Comparison of ENCODE assay signal across 18 mouse cellular contexts in the genomic region with DNA sequence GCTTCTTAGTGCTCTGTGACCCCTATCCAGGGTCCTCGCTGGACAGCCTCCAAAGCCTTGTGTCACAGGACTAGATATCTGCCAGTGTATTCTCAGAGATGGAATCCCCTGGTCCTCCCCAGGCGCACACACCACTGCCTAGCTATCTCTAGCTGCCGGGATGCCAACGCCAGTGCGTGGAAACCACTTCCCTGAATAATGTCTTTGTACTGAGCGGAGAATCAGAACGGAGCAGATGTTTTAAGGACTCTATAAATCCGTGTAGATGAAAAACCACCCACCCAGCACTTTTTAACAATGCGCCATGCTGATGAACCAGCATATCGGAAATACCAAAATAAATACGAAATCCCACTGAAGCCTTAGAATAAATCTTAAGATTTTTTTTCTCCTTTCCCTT.
"Had no signal": no experiment of that assay in that cellular context is flagged by ENCODE, and none has a peak within 500 bp of the region (broad histone marks: within the 10 kb centered on the region; RNA-seq: fewer than 3 reads in every experiment).

No protein-coding gene starts in this region.

- H3K27me3 ChIP-seq: limb, embryonic 12.5 days; limb, embryonic 15.5 days; midbrain, embryonic 12.5 days; stomach, embryonic 15.5 days had no signal

- H3K9me3 ChIP-seq: limb, embryonic 12.5 days; limb, embryonic 15.5 days; midbrain, embryonic 12.5 days; stomach, embryonic 15.5 days had no signal

- H3K4me2 ChIP-seq: limb, embryonic 12.5 days; limb, embryonic 15.5 days; liver, embryonic 11.5 days; lung, embryonic 14.5 days; midbrain, embryonic 12.5 days; stomach, embryonic 15.5 days had no signal

- DNase-seq: kidney, adult 2 months; kidney, postnatal 25 days; layer of hippocampus, adult 9-11 months; liver, postnatal 0 days; right cerebral cortex, postnatal 14 days; spleen, adult 18-20 months; thymus, postnatal 25 days had no signal

- H3K9ac ChIP-seq: limb, embryonic 12.5 days; limb, embryonic 15.5 days; liver, embryonic 14.5 days; liver, postnatal 0 days; lung, embryonic 14.5 days; midbrain, embryonic 12.5 days; stomach, embryonic 15.5 days had no signal

- H3K36me3 ChIP-seq: limb, embryonic 12.5 days; limb, embryonic 15.5 days; midbrain, embryonic 12.5 days; stomach, embryonic 15.5 days had no signal

- H3K4me3 ChIP-seq: layer of hippocampus, adult 2 months; limb, embryonic 12.5 days; limb, embryonic 15.5 days; midbrain, embryonic 12.5 days; stomach, embryonic 15.5 days had no signal

- H3K4me1 ChIP-seq: limb, embryonic 15.5 days; stomach, embryonic 15.5 days had no signal

- ATAC-seq: liver, postnatal 0 days; lung, postnatal 0 days had no signal

- H3K27ac ChIP-seq: kidney, postnatal 0 days; layer of hippocampus, adult 2 months; limb, embryonic 12.5 days; limb, embryonic 15.5 days; liver, embryonic 14.5 days; macrophage; midbrain, embryonic 12.5 days; stomach, embryonic 15.5 days had no signal
